ENCODE assay signal across 15 mouse cellular contexts in genomic region chr8:71580201-71580600, GRCm38 (mm10). TPM values are rescaled to one million over a fixed set of nuclear protein-coding genes. Genes with fewer than 3 reads are reported as not detected.
DNase-seq lines count a peak whose midpoint lies in the region; ATAC-seq and TF ChIP-seq lines count a peak whose summit lies in the region.
"Had no signal": no experiment of that assay in that cellular context is flagged by ENCODE, and none has a peak within 500 bp of the region (broad histone marks: within the 10 kb centered on the region; RNA-seq: fewer than 3 reads in every experiment).

No protein-coding gene starts in this region.

- H3K4me2 ChIP-seq in forebrain, embryonic 11.5 days (ENCODE audit: low read depth, low read length, severe bottlenecking), result no peak overlapping the region
- H3K4me2 ChIP-seq in forebrain, embryonic 15.5 days (replicated peaks), result no peak overlapping the region
- H3K4me2 ChIP-seq in midbrain, embryonic 16.5 days (ENCODE audit: low read length), result no peak overlapping the region
- no peak overlapping the region for H3K4me2 ChIP-seq in neural tube, embryonic 15.5 days
- H3K4me2 ChIP-seq: embryonic facial prominence, embryonic 13.5 days; heart, embryonic 11.5 days; hindbrain, embryonic 15.5 days; limb, embryonic 12.5 days; midbrain, embryonic 12.5 days had no signal

- 34% methylated on average over 9 of the region's 9 CpGs for WGBS in forebrain, embryonic 11.5 days
- WGBS in forebrain, embryonic 15.5 days, result 21% methylated on average over 9 of the region's 9 CpGs
- WGBS in midbrain, embryonic 16.5 days, result 19% methylated on average over 9 of the region's 9 CpGs
- 26% methylated on average over 9 of the region's 9 CpGs for WGBS in midbrain, embryonic 10.5 days
- 29% methylated on average over 9 of the region's 9 CpGs for WGBS in neural tube, embryonic 15.5 days

- peak; percentile 51 for DNase-seq in forebrain, embryonic 11.5 days (ENCODE audit: low spot score)
- no peak for DNase-seq in midbrain, embryonic 10.5 days (ENCODE audit: low spot score)
- DNase-seq in cerebellum, adult 8-10 months, result no peak
- DNase-seq: cerebellum, adult 9-11 months; liver, postnatal 0 days had no signal

- TF ChIP-seq CTCF in bone marrow macrophage, adult 2 months (IDR thresholded peaks at IDR 0.05; ENCODE audit: low read depth, low read length), result no peak

- no peak overlapping the region for H3K9ac ChIP-seq in forebrain, embryonic 11.5 days (ENCODE audit: low read length)
- H3K9ac ChIP-seq in forebrain, embryonic 15.5 days (replicated peaks), result no peak overlapping the region
- no peak overlapping the region for H3K9ac ChIP-seq in midbrain, embryonic 16.5 days (ENCODE audit: low read depth, low read length)
- H3K9ac ChIP-seq in neural tube, embryonic 15.5 days (replicated peaks), result no peak overlapping the region
- H3K9ac ChIP-seq: embryonic facial prominence, embryonic 13.5 days; hindbrain, embryonic 15.5 days; limb, embryonic 12.5 days; liver, postnatal 0 days; midbrain, embryonic 12.5 days had no signal

- no peak for ATAC-seq in forebrain, embryonic 11.5 days (replicated peaks; ENCODE audit: low FRiP score)
- ATAC-seq in forebrain, embryonic 15.5 days (replicated peaks), result no peak
- ATAC-seq in midbrain, embryonic 16.5 days, result peak; percentile 36; the same call in 1 of the 2 replicates
- ATAC-seq in neural tube, embryonic 15.5 days (ENCODE audit: low FRiP score), result peak; percentile 26
- no peak for ATAC-seq in erythroblast, adult 5-6 weeks (replicated peaks; ENCODE audit: low FRiP score, poor library complexity, severe bottlenecking)
- ATAC-seq: liver, postnatal 0 days had no signal

- H3K4me3 ChIP-seq in forebrain, embryonic 11.5 days (ENCODE audit: low read depth, low read length), result no peak overlapping the region
- H3K4me3 ChIP-seq in forebrain, embryonic 15.5 days, result no peak overlapping the region
- no peak overlapping the region for H3K4me3 ChIP-seq in midbrain, embryonic 16.5 days (ENCODE audit: low read depth, low read length)
- no peak overlapping the region for H3K4me3 ChIP-seq in midbrain, embryonic 10.5 days
- peak overlapping the region; percentile 62 for H3K4me3 ChIP-seq in bone marrow macrophage, adult 2 months (ENCODE audit: insufficient read depth, low read length)
- no peak overlapping the region for H3K4me3 ChIP-seq in neural tube, embryonic 15.5 days (replicated peaks)
- H3K4me3 ChIP-seq: embryonic facial prominence, embryonic 13.5 days; hindbrain, embryonic 15.5 days; limb, embryonic 12.5 days; midbrain, embryonic 12.5 days had no signal

- no peaks in the 10 kb centered on the region for H3K27me3 ChIP-seq in forebrain, embryonic 11.5 days (ENCODE audit: control insufficient read depth, insufficient read depth, low read length)
- H3K27me3 ChIP-seq in forebrain, embryonic 15.5 days, result no peaks in the 10 kb centered on the region
- no peaks in the 10 kb centered on the region for H3K27me3 ChIP-seq in midbrain, embryonic 16.5 days (ENCODE audit: control insufficient read depth, insufficient read depth, low read depth, low read length)
- H3K27me3 ChIP-seq in midbrain, embryonic 10.5 days (ENCODE audit: low read depth, poor library complexity, severe bottlenecking), result peaks cover 25% of the 10 kb centered on the region
- no peaks in the 10 kb centered on the region for H3K27me3 ChIP-seq in neural tube, embryonic 15.5 days (replicated peaks)
- H3K27me3 ChIP-seq: embryonic facial prominence, embryonic 13.5 days; hindbrain, embryonic 15.5 days; limb, embryonic 12.5 days; midbrain, embryonic 12.5 days had no signal

- H3K9me3 ChIP-seq in forebrain, embryonic 11.5 days (ENCODE audit: control insufficient read depth, low read length), result no peaks in the 10 kb centered on the region
- no peaks in the 10 kb centered on the region for H3K9me3 ChIP-seq in forebrain, embryonic 15.5 days
- H3K9me3 ChIP-seq in midbrain, embryonic 16.5 days (replicated peaks; ENCODE audit: control insufficient read depth, low read length, poor library complexity, severe bottlenecking), result no peaks in the 10 kb centered on the region
- H3K9me3 ChIP-seq in midbrain, embryonic 10.5 days (replicated peaks), result no peaks in the 10 kb centered on the region
- H3K9me3 ChIP-seq in neural tube, embryonic 15.5 days (replicated peaks), result no peaks in the 10 kb centered on the region
- H3K9me3 ChIP-seq: embryonic facial prominence, embryonic 13.5 days; hindbrain, embryonic 15.5 days; limb, embryonic 12.5 days; midbrain, embryonic 12.5 days had no signal

- no peak overlapping the region for H3K27ac ChIP-seq in forebrain, embryonic 11.5 days (ENCODE audit: low read depth, low read length)
- no peak overlapping the region for H3K27ac ChIP-seq in forebrain, embryonic 15.5 days (replicated peaks)
- no peak overlapping the region for H3K27ac ChIP-seq in midbrain, embryonic 16.5 days (ENCODE audit: low read length)
- no peak overlapping the region for H3K27ac ChIP-seq in midbrain, embryonic 10.5 days (replicated peaks)
- peak overlapping the region; percentile 97 for H3K27ac ChIP-seq in bone marrow macrophage, adult 2 months (ENCODE audit: insufficient read depth, low read depth, low read length)
- H3K27ac ChIP-seq in neural tube, embryonic 15.5 days (replicated peaks), result no peak overlapping the region
- H3K27ac ChIP-seq: embryonic facial prominence, embryonic 13.5 days; limb, embryonic 12.5 days; midbrain, embryonic 12.5 days had no signal

- H3K36me3 ChIP-seq in forebrain, embryonic 11.5 days (ENCODE audit: control insufficient read depth, insufficient read depth, low read length), result no peaks in the 10 kb centered on the region
- peaks cover 27% of the 10 kb centered on the region; the same call in 1 of the 2 replicates for H3K36me3 ChIP-seq in forebrain, embryonic 15.5 days
- peaks cover 24% of the 10 kb centered on the region for H3K36me3 ChIP-seq in midbrain, embryonic 16.5 days (ENCODE audit: control insufficient read depth, insufficient read depth, low read length)
- H3K36me3 ChIP-seq in midbrain, embryonic 10.5 days, result peaks cover 23% of the 10 kb centered on the region
- peaks cover 37% of the 10 kb centered on the region for H3K36me3 ChIP-seq in neural tube, embryonic 15.5 days

- no peak for TF ChIP-seq POLR2A in bone marrow macrophage, adult 2 months (IDR thresholded peaks at IDR 0.05; ENCODE audit: borderline replicate concordance, low read depth, low read length)

- H3K4me1 ChIP-seq in forebrain, embryonic 11.5 days (replicated peaks; ENCODE audit: control insufficient read depth, insufficient read depth, low read length), result no peaks in the 10 kb centered on the region
- H3K4me1 ChIP-seq in forebrain, embryonic 15.5 days, result peaks cover 11% of the 10 kb centered on the region
- no peaks in the 10 kb centered on the region for H3K4me1 ChIP-seq in midbrain, embryonic 16.5 days (ENCODE audit: control insufficient read depth, insufficient read depth, low read length)
- H3K4me1 ChIP-seq in midbrain, embryonic 10.5 days, result peaks cover 5% of the 10 kb centered on the region; the same call in 1 of the 2 replicates
- H3K4me1 ChIP-seq in bone marrow macrophage, adult 2 months (ENCODE audit: control insufficient read depth, insufficient read depth, low read length), result peaks cover 30% of the 10 kb centered on the region
- H3K4me1 ChIP-seq in neural tube, embryonic 15.5 days, result peaks cover 15% of the 10 kb centered on the region; the same call in 1 of the 2 replicates
- H3K4me1 ChIP-seq: limb, embryonic 12.5 days had no signal

RNA-seq across cellular contexts. Expression of gene Slc27a1, which starts 11.5 kb away (rescaled TPM):
- 18.4 and 19.1 TPM in 2 replicates for polyA plus RNA-seq in forebrain, embryonic 11.5 days (2014; fragmentation: Nextera tagmentation; extraction: Ambion mirVana)
- 68.5 and 71.8 TPM in 2 replicates for polyA plus RNA-seq in forebrain, embryonic 15.5 days (2015; fragmentation: Nextera tagmentation; extraction: Ambion mirVana)
- 71.4 and 79.2 TPM in 2 replicates for polyA plus RNA-seq in midbrain, embryonic 16.5 days (2015; fragmentation: Nextera tagmentation; extraction: Ambion mirVana)
- polyA plus RNA-seq in midbrain, embryonic 10.5 days (2016; fragmentation: Nextera tagmentation; extraction: Ambion mirVana), result 21.5 and 27.0 TPM in 2 replicates
- polyA plus RNA-seq in bone marrow macrophage, adult 2 months (2012; ENCODE audit: insufficient read depth, insufficient read length, missing spikeins), result 85.4 and 86.3 TPM in 2 replicates
- 83.0 and 85.9 TPM in 2 replicates for polyA plus RNA-seq in neural tube, embryonic 15.5 days (2015; fragmentation: Nextera tagmentation; extraction: Ambion mirVana)
- total RNA-seq in erythroblast, adult 5-6 weeks (2015; ENCODE audit: low replicate concordance), result 0.42 and 1.2 TPM in 2 replicates
- 0.51 TPM in 1 of 2 replicates, not detected in the other for total RNA-seq in erythroblast, adult 5-6 weeks (2017; ENCODE audit: low replicate concordance)

RNA-seq across cellular contexts. Expression of gene Pgls, which starts 11.8 kb away (rescaled TPM):
- 218 and 238 TPM in 2 replicates for polyA plus RNA-seq in forebrain, embryonic 11.5 days (2014; fragmentation: Nextera tagmentation; extraction: Ambion mirVana)
- polyA plus RNA-seq in forebrain, embryonic 15.5 days (2015; fragmentation: Nextera tagmentation; extraction: Ambion mirVana), result 191 TPM in 2 replicates
- polyA plus RNA-seq in midbrain, embryonic 16.5 days (2015; fragmentation: Nextera tagmentation; extraction: Ambion mirVana), result 219 and 237 TPM in 2 replicates
- 248 and 261 TPM in 2 replicates for polyA plus RNA-seq in midbrain, embryonic 10.5 days (2016; fragmentation: Nextera tagmentation; extraction: Ambion mirVana)
- 83.5 and 88.9 TPM in 2 replicates for polyA plus RNA-seq in bone marrow macrophage, adult 2 months (2012; ENCODE audit: insufficient read depth, insufficient read length, missing spikeins)
- 223 and 232 TPM in 2 replicates for polyA plus RNA-seq in neural tube, embryonic 15.5 days (2015; fragmentation: Nextera tagmentation; extraction: Ambion mirVana)
- 24.0 and 27.4 TPM in 2 replicates for total RNA-seq in erythroblast, adult 5-6 weeks (2015; ENCODE audit: low replicate concordance)
- 13.5 and 23.2 TPM in 2 replicates for total RNA-seq in erythroblast, adult 5-6 weeks (2017; ENCODE audit: low replicate concordance)

RNA-seq across cellular contexts. Expression of gene Nxnl1, which starts 13.8 kb away (rescaled TPM):
- polyA plus RNA-seq in forebrain, embryonic 11.5 days (2014; fragmentation: Nextera tagmentation; extraction: Ambion mirVana), result not detected in 2 replicates
- polyA plus RNA-seq in forebrain, embryonic 15.5 days (2015; fragmentation: Nextera tagmentation; extraction: Ambion mirVana), result not detected in 2 replicates
- polyA plus RNA-seq in midbrain, embryonic 16.5 days (2015; fragmentation: Nextera tagmentation; extraction: Ambion mirVana), result not detected in 2 replicates
- polyA plus RNA-seq in midbrain, embryonic 10.5 days (2016; fragmentation: Nextera tagmentation; extraction: Ambion mirVana), result not detected in 2 replicates
- not detected in 2 replicates for polyA plus RNA-seq in bone marrow macrophage, adult 2 months (2012; ENCODE audit: insufficient read depth, insufficient read length, missing spikeins)
- 0.15 TPM in 1 of 2 replicates, not detected in the other for polyA plus RNA-seq in neural tube, embryonic 15.5 days (2015; fragmentation: Nextera tagmentation; extraction: Ambion mirVana)
- not detected in 2 replicates for total RNA-seq in erythroblast, adult 5-6 weeks (2015; ENCODE audit: low replicate concordance)
- not detected in 2 replicates for total RNA-seq in erythroblast, adult 5-6 weeks (2017; ENCODE audit: low replicate concordance)
- polyA plus RNA-seq: embryonic facial prominence, embryonic 13.5 days; heart, embryonic 11.5 days; limb, embryonic 12.5 days; midbrain, embryonic 12.5 days had no signal

RNA-seq across cellular contexts. Expression of gene Fam129c, which starts 17.2 kb away (rescaled TPM):
- 3.2 and 4.3 TPM in 2 replicates for polyA plus RNA-seq in forebrain, embryonic 11.5 days (2014; fragmentation: Nextera tagmentation; extraction: Ambion mirVana)
- polyA plus RNA-seq in forebrain, embryonic 15.5 days (2015; fragmentation: Nextera tagmentation; extraction: Ambion mirVana), result 4.9 and 5.5 TPM in 2 replicates
- polyA plus RNA-seq in midbrain, embryonic 16.5 days (2015; fragmentation: Nextera tagmentation; extraction: Ambion mirVana), result 6.4 and 7.9 TPM in 2 replicates
- 4.5 and 5.4 TPM in 2 replicates for polyA plus RNA-seq in midbrain, embryonic 10.5 days (2016; fragmentation: Nextera tagmentation; extraction: Ambion mirVana)
- polyA plus RNA-seq in bone marrow macrophage, adult 2 months (2012; ENCODE audit: insufficient read depth, insufficient read length, missing spikeins), result 2.5 and 2.7 TPM in 2 replicates
- polyA plus RNA-seq in neural tube, embryonic 15.5 days (2015; fragmentation: Nextera tagmentation; extraction: Ambion mirVana), result 8.4 and 10.2 TPM in 2 replicates
- total RNA-seq in erythroblast, adult 5-6 weeks (2015; ENCODE audit: low replicate concordance), result not detected in 2 replicates
- not detected in 2 replicates for total RNA-seq in erythroblast, adult 5-6 weeks (2017; ENCODE audit: low replicate concordance)

RNA-seq across cellular contexts. Expression of gene Tmem221, which starts 21.5 kb away (rescaled TPM):
- polyA plus RNA-seq in forebrain, embryonic 11.5 days (2014; fragmentation: Nextera tagmentation; extraction: Ambion mirVana), result 0.15 TPM in 1 of 2 replicates, not detected in the other
- polyA plus RNA-seq in forebrain, embryonic 15.5 days (2015; fragmentation: Nextera tagmentation; extraction: Ambion mirVana), result 0.11 and 0.20 TPM in 2 replicates
- polyA plus RNA-seq in midbrain, embryonic 16.5 days (2015; fragmentation: Nextera tagmentation; extraction: Ambion mirVana), result 0.17 TPM in 1 of 2 replicates, not detected in the other
- 0.14 TPM in 2 replicates for polyA plus RNA-seq in midbrain, embryonic 10.5 days (2016; fragmentation: Nextera tagmentation; extraction: Ambion mirVana)
- polyA plus RNA-seq in bone marrow macrophage, adult 2 months (2012; ENCODE audit: insufficient read depth, insufficient read length, missing spikeins), result 15.9 and 17.7 TPM in 2 replicates
- polyA plus RNA-seq in neural tube, embryonic 15.5 days (2015; fragmentation: Nextera tagmentation; extraction: Ambion mirVana), result 0.15 and 0.95 TPM in 2 replicates
- not detected in 2 replicates for total RNA-seq in erythroblast, adult 5-6 weeks (2015; ENCODE audit: low replicate concordance)
- total RNA-seq in erythroblast, adult 5-6 weeks (2017; ENCODE audit: low replicate concordance), result not detected in 2 replicates

Comparison
In these comparisons a context has a peak if more than half of its experiments do, and no peak if none do; other contexts are left out.
1. ATAC-seq: peak in midbrain, embryonic 16.5 days (single experiment) and neural tube, embryonic 15.5 days (single experiment); none in forebrain, embryonic 11.5 days (single experiment), forebrain, embryonic 15.5 days (single experiment) and erythroblast, adult 5-6 weeks (single experiment).